Mouse (Mus musculus): Measurements from ENCODE around the gene Bicra.

GRCm38 (mm10) chr7:15974712-15975111 lies 73.0 kb downstream of the Bicra start:
- TF ChIP-seq CTCF (IDR thresholded peaks at IDR 0.05; ENCODE audit: low read depth) (peak; percentile 73), EP300 (IDR thresholded peaks at IDR 0.05; ENCODE audit: low read depth) (no peak)

Data from heart, postnatal 0 days (tissue).